In the genomic region with DNA sequence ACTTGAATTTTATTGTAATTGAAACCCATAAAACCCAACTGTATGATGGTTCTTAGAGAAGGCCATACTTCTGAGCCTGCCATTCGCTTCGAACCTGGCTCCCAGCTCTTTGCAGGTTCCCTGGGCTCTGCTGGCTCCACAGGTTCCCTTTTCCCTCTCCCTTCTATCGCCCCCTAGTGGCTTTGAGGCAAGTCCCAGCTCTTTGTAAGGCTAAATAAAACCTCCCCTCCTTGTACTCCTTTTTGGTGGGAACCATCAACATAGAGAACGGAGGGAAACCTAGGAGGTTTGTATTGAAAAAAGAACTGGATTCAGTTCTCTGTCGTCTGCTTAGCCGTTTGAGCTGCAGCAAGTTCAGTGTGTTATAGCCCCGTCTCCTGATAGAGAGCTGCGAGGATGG, we compare ENCODE assay signal across 8 mouse cellular contexts.
A peak's percentile ranks its signal among the peaks of the same experiment; 100 is the strongest.
DNase-seq lines count a peak whose midpoint lies in the region; ATAC-seq lines count a peak whose summit lies in the region.

No protein-coding gene starts in this region.

- DNase-seq in gastrocnemius, postnatal 14 days: peak; percentile 17
- DNase-seq in gastrocnemius, adult 8-10 months (ENCODE audit: low spot score in 2 of 2): no peak
- DNase-seq in spleen, postnatal 36 days (ENCODE audit: low spot score in 2 of 2): peak; percentile 6 to 15
- DNase-seq in spleen, postnatal 4 days (ENCODE audit: low spot score in 2 of 2): no peak
- DNase-seq in brain, adult 2 months (ENCODE audit: low read depth, low spot score): peak; percentile 68
- DNase-seq in kidney, postnatal 25 days: peak; percentile 48 to 53
- peak; percentile 51 for DNase-seq in retina, embryonic 14.5 days (ENCODE audit: low spot score)

- intact Hi-C loops in gastrocnemius, postnatal 14 days (cut with DNase I; ENCODE audit: low total_unique reads): no loop called here

- no peak for ATAC-seq in erythroid progenitor cell, adult 5-6 weeks (replicated peaks; ENCODE audit: low FRiP score, poor library complexity, severe bottlenecking)

Comparison
In these comparisons a context has a peak if more than half of its experiments do, and no peak if none do; other contexts are left out.
1. DNase-seq: peak in gastrocnemius, postnatal 14 days (single experiment), spleen, postnatal 36 days (2 of 2), brain, adult 2 months (single experiment), kidney, postnatal 25 days (2 of 2) and retina, embryonic 14.5 days (single experiment); none in gastrocnemius, adult 8-10 months (0 of 2) and spleen, postnatal 4 days (0 of 2).